Mouse (Mus musculus) right cerebral cortex, postnatal 25 days (tissue): Measurements from ENCODE around the gene Speg.

Source experiments
- DNase-seq: peaks from one replicate; pipeline ENCODE4 v3.0.0; 2022

Speg gene

DNA sequence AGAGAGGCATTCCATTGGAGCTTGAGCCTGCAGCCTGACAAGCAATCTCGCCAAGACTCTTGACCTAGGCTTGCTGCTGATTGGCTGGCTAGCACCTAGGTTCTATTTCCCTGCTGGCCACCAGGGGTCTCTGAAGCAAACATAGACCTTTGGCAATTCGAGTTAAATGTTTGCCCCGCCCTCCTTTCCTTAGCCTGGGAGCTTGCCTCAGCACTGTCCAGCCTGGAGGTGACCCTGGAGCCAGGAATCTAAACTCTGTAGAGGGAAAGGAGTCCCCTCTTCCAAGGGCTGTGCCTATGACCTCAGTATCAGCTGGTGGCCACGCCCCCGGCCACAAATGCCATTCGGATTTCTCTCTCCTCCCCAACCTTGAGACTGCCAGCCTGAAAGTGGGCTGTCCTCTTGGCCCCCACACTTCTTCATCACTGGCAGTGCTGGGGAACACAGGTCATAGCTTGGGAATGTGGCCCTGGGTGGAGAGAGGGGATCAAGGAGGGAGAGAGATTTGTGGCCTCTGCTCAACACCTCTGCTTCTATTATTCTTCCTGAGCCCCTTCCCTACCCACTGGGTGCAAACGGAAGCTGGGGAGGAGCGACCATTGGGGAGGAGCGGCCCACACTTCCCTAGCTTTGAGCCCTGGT lies 23.8 kb downstream of the Speg start:
- DNase-seq: no peak

DNA sequence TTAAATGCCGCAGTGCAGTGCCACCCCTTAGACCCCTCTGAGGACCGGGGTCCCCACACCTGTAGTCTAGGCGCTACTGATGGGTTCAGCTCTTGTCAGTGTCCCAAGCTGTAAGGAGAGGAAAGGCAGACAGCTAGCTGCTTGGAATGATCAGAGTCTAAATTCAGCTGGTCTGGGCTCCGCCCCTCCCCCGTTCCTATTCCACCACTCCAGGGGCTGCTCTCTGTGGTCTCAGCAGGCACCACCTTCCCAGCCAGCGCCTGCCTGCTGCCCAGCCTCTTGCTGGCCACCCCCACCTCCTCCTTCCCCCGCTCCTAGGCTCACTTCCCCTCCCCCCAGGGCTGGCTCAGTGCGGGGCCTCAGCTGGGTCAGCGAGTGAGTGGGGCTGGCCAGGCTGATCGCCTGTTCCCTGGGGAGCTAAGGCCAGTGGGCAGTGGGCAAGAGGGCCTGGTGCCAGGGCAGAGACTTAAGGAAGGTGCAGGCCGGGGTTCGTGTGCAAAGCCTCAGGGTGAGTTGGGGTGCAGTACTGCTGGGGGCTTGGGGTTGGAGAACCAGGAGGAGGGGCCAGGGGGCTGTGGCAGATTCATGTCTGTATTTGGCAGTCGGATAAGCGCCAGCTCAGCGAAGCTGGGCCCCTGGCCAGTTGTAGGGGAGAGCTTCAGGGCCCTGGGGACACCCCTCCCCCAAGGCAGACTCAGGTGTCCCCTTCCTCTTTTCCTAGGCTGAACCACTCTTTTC lies 24.8 kb downstream of the Speg start:
- DNase-seq: no peak

DNA sequence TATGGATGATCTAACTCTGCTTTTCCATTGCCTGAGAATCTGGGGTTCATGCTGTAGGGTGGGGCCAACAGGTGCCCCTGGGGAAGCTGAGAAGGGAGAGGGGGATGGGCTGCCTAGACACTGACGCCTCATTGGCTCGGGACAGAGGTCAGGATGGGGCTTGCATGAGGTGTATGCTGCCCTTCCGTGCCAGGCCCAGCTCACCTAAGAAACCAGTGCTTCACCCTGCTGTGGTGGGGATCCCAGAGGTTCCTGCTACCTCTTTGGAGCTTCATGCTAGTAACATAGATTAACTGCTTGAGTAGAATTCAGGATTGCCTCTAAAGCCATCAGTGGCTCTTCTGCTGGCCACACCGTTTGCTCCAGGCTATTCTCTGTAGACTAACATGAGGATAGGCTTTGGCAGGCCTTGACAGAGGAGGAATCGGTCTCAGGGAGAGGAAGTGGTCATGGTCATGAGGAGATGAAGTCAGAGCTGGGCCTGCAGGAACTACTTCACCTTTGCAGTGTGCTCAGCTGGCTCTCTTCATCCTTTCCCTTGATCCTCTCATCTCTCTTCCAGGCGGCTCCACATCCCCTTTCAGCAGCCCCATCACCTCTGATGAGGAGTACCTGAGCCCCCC lies 25.5 kb downstream of the Speg start:
- DNase-seq: no peak

DNA sequence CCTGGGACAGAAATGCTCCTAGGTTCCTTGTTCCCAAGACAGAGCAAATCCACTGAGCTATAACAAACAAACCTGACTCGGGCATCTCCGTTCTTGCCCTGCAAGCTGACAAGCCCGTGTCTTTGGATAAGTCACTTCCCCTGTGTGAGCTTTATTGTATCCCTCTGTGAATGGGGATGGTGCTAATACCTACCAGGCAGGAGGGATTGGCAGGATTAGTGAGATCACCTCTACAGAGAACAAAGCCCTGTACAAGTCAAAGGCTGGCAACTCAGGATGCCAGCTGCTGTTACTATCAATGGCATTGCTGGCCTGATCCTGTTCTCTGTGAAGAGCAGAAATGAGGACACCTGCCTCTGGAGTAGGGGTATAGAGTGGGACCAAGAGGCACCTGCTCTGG lies 30.4 kb downstream of the Speg start:
- no peak for DNase-seq

- no peak for DNase-seq
These were observed 31.1 kb downstream of the Speg start for GRCm38 (mm10) chr1:75406173-75406572.

- DNase-seq: no peak
These were observed 32.0 kb downstream of the Speg start for GRCm38 (mm10) chr1:75407056-75407455.

GRCm38 (mm10) chr1:75408210-75408609 lies 33.1 kb downstream of the Speg start:
- no peak for DNase-seq

GRCm38 (mm10) chr1:75409950-75410349 lies 34.9 kb downstream of the Speg start:
- DNase-seq: no peak

DNA sequence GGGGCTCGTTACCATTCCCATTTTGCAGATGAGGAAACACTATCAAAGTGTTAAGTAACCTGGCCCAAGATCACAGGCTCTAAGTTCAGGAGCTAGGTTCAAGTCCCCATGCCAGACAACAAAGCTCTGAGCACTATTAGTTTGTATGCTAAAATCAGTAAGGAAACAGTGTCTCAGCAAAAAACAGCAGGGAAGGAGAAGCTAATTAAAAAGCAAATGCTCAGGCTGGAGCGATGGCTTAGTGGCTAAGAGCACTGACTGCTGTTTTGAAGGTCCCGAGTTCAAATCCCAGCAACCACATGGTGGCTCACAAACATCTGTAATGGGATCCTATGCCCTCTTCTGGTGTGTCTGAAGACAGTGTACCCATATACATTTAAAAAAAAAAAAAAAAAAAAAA lies 37.1 kb downstream of the Speg start:
- DNase-seq: no peak

DNA sequence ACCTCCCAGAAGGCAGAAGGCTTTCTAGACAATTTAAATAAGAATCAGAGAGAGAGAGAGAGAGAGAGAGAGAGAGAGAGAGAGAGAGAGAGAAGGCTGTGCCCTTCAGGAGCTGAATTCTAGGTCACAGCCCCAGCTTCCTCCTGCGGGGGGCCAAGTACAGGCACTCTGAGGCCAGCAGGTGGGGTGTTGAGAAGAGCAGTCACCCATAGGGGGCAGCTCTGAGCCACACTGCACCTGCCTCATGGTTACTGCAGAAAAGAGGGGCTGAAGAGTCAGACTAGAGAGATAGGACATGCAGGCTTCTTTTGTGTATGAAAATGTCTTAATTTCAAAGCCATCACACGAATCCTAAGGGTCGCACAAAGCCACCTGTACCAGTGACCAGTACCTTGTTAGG lies 38.7 kb downstream of the Speg start:
- no peak for DNase-seq

DNA sequence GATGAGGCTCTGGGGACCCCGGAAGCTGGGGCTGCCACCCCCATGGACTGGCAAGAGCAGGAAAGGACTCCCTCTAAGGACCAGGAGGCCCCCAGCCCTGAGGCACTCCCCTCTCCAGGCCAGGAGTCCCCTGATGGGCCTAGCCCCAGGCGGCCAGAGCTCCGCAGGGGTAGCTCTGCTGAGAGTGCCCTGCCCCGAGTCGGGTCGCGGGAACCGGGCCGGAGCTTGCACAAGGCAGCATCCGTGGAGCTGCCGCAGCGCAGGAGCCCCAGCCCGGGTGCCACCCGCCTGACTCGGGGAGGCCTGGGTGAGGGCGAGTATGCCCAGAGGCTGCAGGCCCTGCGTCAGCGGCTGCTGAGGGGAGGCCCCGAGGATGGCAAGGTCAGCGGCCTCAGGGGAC lies 46.7 kb downstream of the Speg start:
- DNase-seq: no peak

GRCm38 (mm10) chr1:75422216-75422822 lies 47.2 kb downstream of the Speg start:
- no peak for DNase-seq

DNA sequence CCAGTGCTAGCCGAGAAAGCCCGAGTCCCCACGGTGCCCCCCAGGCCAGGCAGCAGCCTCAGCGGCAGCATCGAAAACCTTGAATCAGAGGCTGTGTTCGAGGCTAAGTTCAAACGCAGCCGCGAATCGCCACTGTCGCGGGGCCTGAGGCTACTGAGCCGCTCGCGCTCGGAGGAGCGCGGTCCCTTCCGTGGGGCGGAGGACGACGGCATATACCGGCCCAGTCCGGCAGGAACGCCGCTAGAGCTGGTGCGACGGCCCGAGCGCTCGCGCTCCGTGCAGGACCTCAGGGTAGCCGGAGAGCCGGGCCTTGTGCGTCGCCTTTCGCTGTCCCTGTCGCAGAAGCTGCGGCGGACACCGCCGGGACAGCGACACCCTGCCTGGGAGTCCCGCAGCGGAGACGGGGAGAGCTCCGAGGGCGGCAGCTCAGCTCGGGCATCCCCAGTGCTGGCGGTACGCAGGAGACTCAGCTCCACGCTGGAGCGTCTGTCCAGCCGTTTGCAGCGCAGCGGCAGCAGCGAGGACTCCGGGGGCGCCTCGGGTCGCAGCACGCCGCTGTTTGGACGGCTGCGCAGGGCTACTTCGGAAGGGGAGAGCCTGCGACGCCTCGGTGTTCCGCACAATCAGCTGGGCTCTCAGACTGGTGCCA lies 47.9 kb downstream of the Speg start:
- no peak for DNase-seq

DNA sequence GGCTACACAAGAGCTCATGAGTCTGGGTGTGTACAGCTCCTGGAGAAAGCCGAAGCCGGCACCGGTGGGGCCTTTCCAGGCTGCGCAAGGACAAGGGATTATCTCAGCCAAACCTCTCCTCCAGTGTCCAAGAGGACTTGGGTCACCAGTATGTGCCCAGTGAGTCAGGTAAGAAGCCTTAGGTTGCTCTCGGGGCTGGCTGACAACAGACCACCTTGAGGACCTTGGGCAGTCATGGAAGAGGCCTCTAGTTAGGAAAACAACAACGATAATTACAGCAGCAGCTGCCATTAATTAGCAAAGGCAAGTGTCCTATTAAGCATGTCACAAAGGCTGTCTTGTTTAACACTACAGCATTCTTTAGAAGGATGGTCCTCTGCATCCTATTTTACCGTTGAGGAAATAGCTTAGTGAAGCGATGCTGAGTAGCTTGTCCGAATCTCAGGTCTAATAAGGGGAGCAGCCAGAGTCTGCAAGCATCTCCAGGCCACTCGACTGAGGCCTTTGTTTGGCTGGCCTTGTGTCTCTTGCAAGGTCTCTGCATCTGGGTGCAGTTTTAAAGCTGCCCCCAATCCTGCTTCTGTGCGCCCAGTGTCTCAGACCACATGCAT lies 48.8 kb downstream of the Speg start:
- no peak for DNase-seq

DNA sequence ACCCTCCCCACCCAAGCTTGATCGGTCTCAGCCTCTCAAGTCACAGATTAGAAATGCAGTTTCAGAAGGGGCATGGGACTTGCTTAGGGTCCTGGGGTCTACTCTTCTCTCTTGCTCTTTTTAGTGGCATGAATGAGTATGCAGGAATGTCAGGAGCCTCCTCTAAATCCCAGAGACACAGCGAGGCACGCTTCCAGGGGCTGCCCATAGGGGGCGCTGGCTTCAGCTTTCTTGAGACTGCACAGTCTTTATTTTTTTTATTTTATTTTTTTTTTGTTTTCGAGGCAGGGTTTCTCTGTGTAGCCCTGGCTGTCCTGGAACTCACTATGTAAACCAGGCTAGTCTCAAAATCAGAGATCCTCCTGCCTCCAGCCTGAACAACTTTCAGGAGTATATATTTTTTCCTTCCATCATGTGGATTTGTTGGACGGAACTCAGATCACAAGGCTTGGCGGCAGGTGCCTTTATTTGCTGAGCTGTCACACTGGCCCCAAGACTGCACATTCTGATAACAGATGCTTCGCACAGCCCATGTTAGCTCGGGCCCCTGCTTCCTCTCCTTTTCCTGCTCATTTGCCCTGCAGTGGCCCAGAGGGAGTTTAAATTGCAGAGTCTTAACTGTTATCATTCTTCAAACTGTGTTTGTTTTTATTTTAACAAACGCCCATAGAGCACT lies 50.8 kb downstream of the Speg start:
- no peak for DNase-seq

- peak; percentile 78 for DNase-seq
These were observed 60.6 kb downstream of the Speg start, which contains the start of gene Gmppa for GRCm38 (mm10) chr1:75435475-75436328. Gmppa (plus strand) TSS chr1:75435930.

DNA sequence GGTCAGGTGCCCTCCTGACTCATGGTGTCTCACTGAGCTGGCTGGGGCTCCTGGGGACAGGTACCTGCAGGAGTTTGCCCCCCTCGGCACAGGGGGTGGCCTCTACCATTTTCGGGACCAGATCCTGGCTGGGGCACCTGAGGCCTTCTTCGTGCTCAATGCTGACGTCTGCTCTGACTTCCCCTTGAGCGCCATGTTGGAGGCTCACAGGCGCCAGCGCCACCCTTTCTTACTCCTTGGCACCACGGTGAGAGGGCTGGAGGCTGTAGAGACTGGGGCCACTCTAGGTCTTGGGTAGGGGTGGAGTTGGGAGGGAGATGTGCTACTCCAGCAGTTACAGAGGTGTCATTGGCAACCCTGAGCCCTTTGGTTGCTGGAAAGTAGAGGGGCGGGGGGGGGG lies 63.7 kb downstream of the Speg start:
- DNase-seq: no peak

GRCm38 (mm10) chr1:75440661-75441060 lies 65.6 kb downstream of the Speg start:
- DNase-seq: no peak

DNA sequence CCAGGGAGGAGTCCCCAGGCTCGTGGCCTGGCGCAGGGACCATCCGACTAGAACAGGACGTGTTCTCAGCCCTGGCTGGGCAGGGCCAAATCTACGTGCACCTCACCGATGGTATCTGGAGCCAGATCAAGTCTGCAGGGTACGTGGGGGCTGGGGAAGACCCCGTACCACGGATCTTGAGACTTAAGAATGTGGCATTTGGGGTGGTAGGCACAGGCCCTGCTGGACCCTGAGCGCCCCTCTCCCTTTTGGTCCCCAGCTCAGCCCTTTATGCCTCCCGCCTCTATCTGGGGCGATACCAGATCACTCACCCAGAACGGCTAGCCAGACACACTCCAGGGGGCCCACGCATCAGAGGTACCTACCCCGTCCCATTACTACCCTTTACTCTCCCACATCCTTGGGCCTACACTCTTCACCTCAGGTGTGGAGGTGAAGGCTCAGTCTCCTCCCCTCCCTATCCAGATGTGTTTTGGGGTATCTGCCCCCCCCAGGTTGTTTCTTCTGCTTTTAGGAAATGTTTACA lies 66.4 kb downstream of the Speg start:
- no peak for DNase-seq

DNA sequence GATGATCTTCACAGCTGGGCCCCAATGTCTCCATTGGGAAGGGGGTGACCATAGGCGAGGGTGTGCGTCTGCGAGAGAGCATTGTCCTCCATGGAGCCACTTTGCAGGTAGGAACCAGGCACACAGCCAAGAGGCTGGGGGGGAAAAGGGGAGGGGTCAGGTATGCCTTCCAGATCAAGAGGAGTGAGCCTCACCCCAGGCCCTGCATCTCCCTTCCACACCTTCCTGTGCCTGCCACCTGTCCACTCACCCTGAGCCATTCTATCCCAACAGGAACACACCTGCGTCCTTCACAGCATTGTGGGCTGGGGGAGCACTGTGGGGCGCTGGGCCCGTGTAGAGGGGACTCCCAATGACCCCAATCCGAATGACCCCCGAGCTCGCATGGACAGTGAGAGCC lies 67.1 kb downstream of the Speg start:
- DNase-seq: no peak

DNA sequence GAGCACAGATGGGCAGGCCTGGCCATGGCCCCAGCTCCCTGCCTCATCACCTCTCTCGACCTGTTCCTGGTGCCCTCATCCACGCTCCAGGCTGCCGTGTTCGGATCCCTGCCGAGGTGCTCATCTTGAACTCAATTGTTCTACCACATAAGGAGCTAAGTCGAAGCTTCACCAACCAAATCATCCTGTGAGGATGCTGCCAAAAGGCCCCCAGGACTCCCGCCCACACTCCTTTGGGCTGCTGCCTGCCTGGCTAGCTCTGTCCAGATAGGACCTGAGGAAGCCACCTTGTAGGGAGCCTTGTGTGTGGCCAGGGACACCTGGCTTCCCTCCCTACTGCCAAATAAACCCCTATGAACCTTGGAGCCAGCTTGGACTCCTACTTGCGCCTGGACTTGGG lies 67.7 kb downstream of the Speg start:
- no peak for DNase-seq
